Mouse (Mus musculus): Measurements from ENCODE around the gene Ms4a5. TPM values are rescaled to one million over a fixed set of nuclear protein-coding genes. Genes with fewer than 3 reads are reported as not detected.

The Ms4a5 gene
- total RNA-seq, 2 experiments from 2014 or later = not detected

Other genes starting within 250 kb of the Ms4a5 start
- gene Ms4a8a, start 202.8 kb downstream of the Ms4a5 start, total RNA-seq (2021) = 1 to 10 TPM; 1.2 to 2.3 TPM
- gene 1700017D01Rik, start 153.0 kb downstream of the Ms4a5 start, total RNA-seq (2021) = not detected
- gene 1700025F22Rik, start 118.6 kb downstream of the Ms4a5 start, total RNA-seq (2021) = not detected
- gene Ms4a13, start 87.1 kb downstream of the Ms4a5 start, total RNA-seq (2021) = not detected
- gene Ms4a12, start 51.4 kb downstream of the Ms4a5 start, total RNA-seq (2021) = not detected
- gene Ms4a1, start 17.6 kb downstream of the Ms4a5 start, total RNA-seq (2021) = 1 to 10 TPM; 3.6 to 4.1 TPM
- gene Ms4a14, start 30.6 kb upstream of the Ms4a5 start, total RNA-seq (2021) = not detected
- gene Ms4a7, start 52.3 kb upstream of the Ms4a5 start, total RNA-seq (2021) = 1 to 10 TPM in 1 of 2 experiments, under 1 TPM in 1; 0.96 to 1.8 TPM
- gene Ms4a4a, start 91.7 kb upstream of the Ms4a5 start, total RNA-seq (2021) = 1 to 10 TPM; 2.6 to 6.4 TPM
- gene Ms4a4c, start 120.9 kb upstream of the Ms4a5 start, total RNA-seq (2021) = 1 to 10 TPM; 1.3 to 1.5 TPM
- gene Ms4a4b, start 159.7 kb upstream of the Ms4a5 start, total RNA-seq (2021) = 1 to 10 TPM; 8.4 to 9.8 TPM
- gene Ms4a6c, start 185.5 kb upstream of the Ms4a5 start, total RNA-seq (2021) = 1 to 10 TPM; 4.7 to 8.4 TPM
- 1 to 10 TPM in 1 of 2 experiments, under 1 TPM in 1; 1.00 to 1.1 TPM for gene Gm8369, start 202.1 kb upstream of the Ms4a5 start, total RNA-seq (2021)
- 1 to 10 TPM; 5.0 to 8.3 TPM for gene Ms4a6b, start 232.6 kb upstream of the Ms4a5 start, total RNA-seq (2021)